Mouse (Mus musculus) ES-E14 (cell line): ENCODE data around the gene Lpgat1.

Experiments used
- HCFC1 ChIP-seq: IDR thresholded peaks from 2 replicates; pipeline ENCODE4 v1.6.1; 2012; ENCODE audit warnings: low read length, inconsistent platforms, borderline replicate concordance; ENCODE audit not compliant: insufficient read depth
- ZNF384 ChIP-seq: IDR thresholded peaks from 2 replicates; pipeline ENCODE4 v1.6.1; 2012; ENCODE audit warnings: low read depth, low read length, inconsistent platforms

GRCm38 (mm10) chr1:191819026-191819425 is 101.4 kb downstream of the Lpgat1 start:
- TF ChIP-seq HCFC1 = no peak
- no peak for TF ChIP-seq ZNF384
